Comparison of ENCODE assay signal across 8 mouse cellular contexts in the genomic region with DNA sequence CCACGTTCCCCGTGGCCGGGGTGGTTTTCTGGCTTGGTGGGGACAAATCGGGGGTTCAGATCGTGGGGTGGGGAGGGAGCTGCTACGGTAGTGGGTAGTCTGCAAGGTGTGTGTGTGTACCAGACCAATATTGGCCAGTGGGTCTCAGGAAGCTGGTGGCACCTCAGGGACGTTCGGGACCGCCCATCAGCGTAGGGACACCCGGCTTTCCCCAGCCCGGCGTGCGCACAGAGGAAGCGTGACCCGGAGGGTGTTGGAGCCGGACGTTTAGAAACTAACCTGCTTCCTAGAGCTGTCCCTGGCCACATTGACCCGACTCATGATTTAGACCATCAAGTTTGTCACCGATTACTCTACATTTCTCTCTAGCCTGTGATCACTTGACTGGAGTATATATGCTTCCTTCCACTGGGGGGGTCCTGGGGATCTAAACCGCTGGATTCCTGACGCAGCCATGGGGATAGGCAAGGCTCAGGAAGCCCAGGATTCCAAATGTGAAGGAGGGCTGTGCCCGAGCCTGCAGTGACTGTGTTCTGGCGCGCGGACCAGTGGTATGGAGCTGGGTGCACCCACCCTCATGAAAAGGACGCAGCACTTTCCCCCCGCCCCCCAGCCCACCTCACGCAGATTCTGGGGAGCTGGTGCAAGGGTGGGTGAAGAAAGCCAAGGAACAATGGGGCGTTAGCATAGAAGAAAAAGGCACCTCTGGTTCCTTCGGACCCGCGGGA.
A peak's percentile ranks its signal among the peaks of the same experiment; 100 is the strongest.
DNase-seq lines count a peak whose midpoint lies in the region; ATAC-seq and TF ChIP-seq lines count a peak whose summit lies in the region.

No protein-coding gene starts in this region.

- in situ Hi-C loops in Patski (cut with MboI; ENCODE audit: low pct_unique_long_range_greater_than_20kb), result loop anchor here (5.0 kb wide), 2 partner anchors 60 to 185 kb away; no protein-coding TSS in a partner anchor

- no peak for TF ChIP-seq EP300 in liver, postnatal 0 days (IDR thresholded peaks at IDR 0.05; ENCODE audit: low read depth)

- no peak for TF ChIP-seq CTCF in Patski (IDR thresholded peaks at IDR 0.05)
- no peak for TF ChIP-seq CTCF in liver, postnatal 0 days (IDR thresholded peaks at IDR 0.05; ENCODE audit: low read depth)

- POLR2A ChIA-PET in Patski (lab: Charles Lee), result interaction anchor here (0.6 to 1.1 kb wide), 3 partner anchors 10 to 78 kb away, joined by 3 read pairs; no protein-coding TSS in a partner anchor

- CTCF ChIA-PET in Patski (lab: Charles Lee), result interaction anchor here (1.3 kb wide), 1 partner anchor 53 kb away, joined by 3 read pairs; no protein-coding TSS in a partner anchor

- H3K9ac ChIP-seq in forebrain, embryonic 11.5 days (ENCODE audit: low read length), result peak overlapping the region; percentile 83
- H3K9ac ChIP-seq in hindbrain, embryonic 16.5 days (ENCODE audit: low read depth, low read length), result peak overlapping the region; percentile 96
- peak overlapping the region; percentile 16; the same call in 1 of the 2 replicates for H3K9ac ChIP-seq in liver, postnatal 0 days (replicated peaks)

- H3K36me3 ChIP-seq in forebrain, embryonic 11.5 days (ENCODE audit: control insufficient read depth, insufficient read depth, low read length), result no peaks in the 10 kb centered on the region
- no peaks in the 10 kb centered on the region for H3K36me3 ChIP-seq in hindbrain, embryonic 16.5 days (ENCODE audit: control insufficient read depth, insufficient read depth, low read length)
- H3K36me3 ChIP-seq in liver, postnatal 0 days (replicated peaks; ENCODE audit: insufficient read depth, low read length), result no peaks in the 10 kb centered on the region

- WGBS in forebrain, embryonic 11.5 days, result under 1% methylated on average over 33 of the region's 33 CpGs
- WGBS in hindbrain, embryonic 16.5 days, result under 1% methylated on average over 33 of the region's 33 CpGs
- under 1% methylated on average over 33 of the region's 33 CpGs for WGBS in liver, postnatal 0 days (ENCODE audit: insufficient replicate concordance)

- peak overlapping the region; percentile 70 for H3K4me3 ChIP-seq in forebrain, embryonic 11.5 days (ENCODE audit: low read depth, low read length)
- H3K4me3 ChIP-seq in hindbrain, embryonic 16.5 days (ENCODE audit: low read length), result peak overlapping the region; percentile 90
- H3K4me3 ChIP-seq in liver, postnatal 0 days (ENCODE audit: low read depth, low read length), result peak overlapping the region; percentile 57

- H3K9me3 ChIP-seq in forebrain, embryonic 11.5 days (ENCODE audit: control insufficient read depth, low read length), result no peaks in the 10 kb centered on the region
- H3K9me3 ChIP-seq in hindbrain, embryonic 16.5 days (ENCODE audit: control insufficient read depth, low read length), result no peaks in the 10 kb centered on the region
- H3K9me3 ChIP-seq in liver, postnatal 0 days (ENCODE audit: low read length), result no peaks in the 10 kb centered on the region

- DNase-seq in heart, adult 11 months, result peak; percentile 96
- no peak for DNase-seq in heart, postnatal 4 days
- no peak for DNase-seq in Patski (ENCODE audit: low read depth, low spot score)
- peak; percentile 75 for DNase-seq in forebrain, embryonic 11.5 days (ENCODE audit: low spot score)
- peak; percentile 36 for DNase-seq in liver, postnatal 0 days
- DNase-seq in retina, postnatal 1 day, result peak; percentile 55
- no peak for DNase-seq in urinary bladder, postnatal 25 days (ENCODE audit: low spot score)

- peak overlapping the region; percentile 95 for H3K4me2 ChIP-seq in forebrain, embryonic 11.5 days (ENCODE audit: low read depth, low read length, severe bottlenecking)
- H3K4me2 ChIP-seq in hindbrain, embryonic 16.5 days (ENCODE audit: low read length), result peak overlapping the region; percentile 88
- peak overlapping the region; percentile 82 for H3K4me2 ChIP-seq in liver, postnatal 0 days (ENCODE audit: low read depth, low read length)

- no peak overlapping the region for H3K27ac ChIP-seq in forebrain, embryonic 11.5 days (ENCODE audit: low read depth, low read length)
- peak overlapping the region; percentile 88 for H3K27ac ChIP-seq in hindbrain, embryonic 16.5 days (ENCODE audit: low read depth, low read length)
- no peak overlapping the region for H3K27ac ChIP-seq in liver, postnatal 0 days (ENCODE audit: low read depth)

- peaks cover 10% of the 10 kb centered on the region for H3K4me1 ChIP-seq in forebrain, embryonic 11.5 days (replicated peaks; ENCODE audit: control insufficient read depth, insufficient read depth, low read length)
- H3K4me1 ChIP-seq in hindbrain, embryonic 16.5 days (ENCODE audit: control insufficient read depth, insufficient read depth, low read depth, low read length), result peaks cover 31% of the 10 kb centered on the region
- H3K4me1 ChIP-seq in liver, postnatal 0 days (ENCODE audit: insufficient read depth), result peaks cover 8% of the 10 kb centered on the region

- ATAC-seq in Patski, result peak; percentile 22
- ATAC-seq in forebrain, embryonic 11.5 days (replicated peaks; ENCODE audit: low FRiP score), result peak; percentile 30
- peak; percentile 46 for ATAC-seq in hindbrain, embryonic 16.5 days
- ATAC-seq in liver, postnatal 0 days, result no peak

- peaks cover 22% of the 10 kb centered on the region for H3K27me3 ChIP-seq in Patski
- H3K27me3 ChIP-seq in forebrain, embryonic 11.5 days (ENCODE audit: control insufficient read depth, insufficient read depth, low read length), result peaks cover 32% of the 10 kb centered on the region
- peaks cover 10% of the 10 kb centered on the region for H3K27me3 ChIP-seq in hindbrain, embryonic 16.5 days (replicated peaks; ENCODE audit: control insufficient read depth, insufficient read depth, low read length)
- H3K27me3 ChIP-seq in liver, postnatal 0 days (ENCODE audit: insufficient read depth, low read length), result peaks cover 70% of the 10 kb centered on the region

Comparison
In these comparisons a context has a peak if more than half of its experiments do, and no peak if none do; other contexts are left out.
1. DNase-seq: peak in heart, adult 11 months (single experiment), forebrain, embryonic 11.5 days (single experiment), liver, postnatal 0 days (single experiment) and retina, postnatal 1 day (single experiment); none in heart, postnatal 4 days (single experiment), Patski (single experiment) and urinary bladder, postnatal 25 days (single experiment).
2. H3K9ac ChIP-seq: peak in every context shown above with its lines; median percentile 96 in hindbrain, embryonic 16.5 days; 83 in forebrain, embryonic 11.5 days; 16 in liver, postnatal 0 days.
3. Peak in every context shown above with its lines, with median percentiles within 50 percentile points of each other: H3K4me2 ChIP-seq and H3K4me3 ChIP-seq.